Mouse (Mus musculus): ENCODE measurements around the gene Prr12.
A peak's percentile ranks its signal among the peaks of the same experiment; 100 is the strongest.
"Not testable (repeated sequence)": the region's sequence is repeated elsewhere in the genome, so short reads cannot be mapped to it uniquely, and the experiment has no call there.

The Prr12 gene

DNA sequence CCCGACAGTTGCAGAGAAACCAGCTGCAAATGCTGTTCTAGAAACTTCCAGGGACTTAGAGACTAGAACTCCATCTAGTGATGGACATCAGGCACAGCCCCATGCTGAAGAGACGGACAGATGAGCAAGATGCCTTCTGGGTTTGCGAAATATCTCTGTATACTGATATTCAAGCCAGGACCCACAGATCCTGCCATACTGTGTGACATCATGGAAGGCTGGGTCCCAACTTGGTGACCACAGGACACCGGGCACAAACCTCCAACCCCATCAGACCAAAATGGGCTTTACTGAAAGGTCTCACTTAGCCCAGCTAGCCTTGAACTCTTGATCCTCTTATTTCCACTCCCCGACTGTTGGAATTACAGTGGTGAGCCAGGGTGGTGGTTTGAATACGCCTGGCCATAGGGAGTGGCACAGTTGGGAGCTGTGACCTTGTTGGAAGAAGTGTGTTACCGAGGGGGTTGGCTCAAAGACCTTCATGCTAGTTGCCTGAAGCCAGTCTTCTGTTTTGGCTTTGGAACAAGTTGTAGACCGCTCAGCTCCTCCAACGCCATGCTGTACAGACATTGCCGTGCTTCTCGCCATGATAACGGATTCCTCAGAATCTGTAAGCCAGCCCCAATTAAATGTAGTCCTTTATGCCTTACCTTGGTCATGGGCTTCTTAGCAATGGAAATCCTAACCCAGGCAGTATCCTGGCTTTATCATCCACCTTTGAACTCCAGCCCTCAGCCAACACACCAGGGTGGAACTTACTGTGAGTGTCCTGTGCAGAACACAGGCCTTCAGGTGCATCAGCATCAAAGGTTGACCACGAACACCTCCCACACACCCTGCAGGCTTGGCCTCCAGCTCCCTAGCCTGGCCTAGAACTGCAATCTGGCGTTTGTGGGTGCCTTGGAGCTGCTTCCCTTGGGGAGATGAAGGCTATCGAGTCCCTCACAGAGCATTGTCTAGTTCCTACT is 28.1 kb downstream of the Prr12 start:
- DNase-seq (ENCODE audit: low spot score in 2 of 2) = no peak

DNA sequence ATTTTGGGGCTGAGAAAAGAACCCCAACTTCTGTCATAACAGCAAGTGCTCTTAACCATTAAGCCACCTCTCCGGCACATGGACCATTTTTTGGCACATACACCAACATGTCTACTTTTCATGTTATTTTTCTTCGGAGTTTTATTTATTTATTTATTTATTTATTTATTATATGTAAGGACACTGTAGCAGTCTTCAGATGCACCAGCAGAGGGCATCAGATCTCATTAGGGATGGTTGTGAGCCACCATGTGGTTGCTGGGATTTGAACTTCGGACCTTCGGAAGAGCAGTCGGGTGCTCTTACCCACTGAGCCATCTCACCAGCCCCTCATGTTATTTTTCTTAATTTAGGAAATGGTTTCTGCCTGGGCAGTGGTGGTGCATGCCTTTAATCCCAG is 29.0 kb downstream of the Prr12 start:
- not testable (repeated sequence) for DNase-seq (ENCODE audit: low spot score in 2 of 2)

GRCm38 (mm10) chr7:45020225-45020624 is 32.5 kb downstream of the Prr12 start:
- no peak for DNase-seq (ENCODE audit: low spot score in 2 of 2)

- no peak for DNase-seq (ENCODE audit: low spot score in 2 of 2)
Observed at GRCm38 (mm10) chr7:45019031-45019571, 33.6 kb downstream of the Prr12 start.

DNA sequence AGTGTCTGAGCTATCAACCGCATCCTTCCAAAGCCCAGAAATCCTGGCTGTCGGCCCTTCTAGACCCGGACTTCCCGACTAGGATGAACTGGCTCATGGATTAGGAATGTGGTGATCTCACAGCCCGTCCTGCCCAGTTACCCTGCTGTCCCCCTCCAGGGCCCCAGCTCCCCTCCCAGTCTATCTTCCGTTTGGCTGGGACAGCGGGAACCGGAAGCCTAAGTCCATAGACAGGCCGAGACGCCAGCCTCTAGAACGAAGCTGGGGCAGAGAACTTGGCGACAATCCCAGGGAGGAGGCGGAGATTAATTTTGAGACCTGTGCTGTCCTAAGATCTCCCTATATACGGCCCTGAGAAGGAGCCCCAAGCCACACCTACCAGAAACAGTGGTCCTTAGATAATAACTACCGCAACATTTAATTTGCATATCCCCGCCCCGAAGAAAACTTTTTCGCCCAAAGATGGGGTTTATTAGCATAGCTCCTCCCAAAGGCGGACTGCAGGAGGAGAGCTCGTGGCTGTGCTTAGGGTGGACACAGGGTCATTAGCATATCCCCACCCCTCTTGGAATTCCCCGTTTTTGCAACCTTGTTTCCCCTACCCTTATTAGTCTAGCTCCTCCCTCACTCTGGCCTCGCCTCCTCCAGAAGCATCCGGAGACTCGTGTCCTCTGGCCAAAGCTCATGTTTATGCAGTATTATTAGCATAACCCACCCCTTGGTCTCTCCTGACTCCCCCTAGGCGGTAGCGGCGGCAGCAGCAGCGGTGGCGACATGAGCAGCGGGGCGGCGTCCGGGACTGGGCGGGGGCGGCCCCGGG is 35.2 kb downstream of the Prr12 start, which contains the start of gene Rras:
Rras (plus strand) TSS at position 720 of the 820 bp plus-strand sequence.
- DNase-seq (ENCODE audit: low spot score in 2 of 2) = peak; percentile 98 to 99

- no peak for DNase-seq (ENCODE audit: low spot score in 2 of 2)
Observed at GRCm38 (mm10) chr7:45016761-45017160, 35.9 kb downstream of the Prr12 start.

- peak; percentile 99 to 100 for DNase-seq (ENCODE audit: low spot score in 2 of 2)
Observed at GRCm38 (mm10) chr7:45015957-45016612, 36.6 kb downstream of the Prr12 start, which contains the start of gene Scaf1. Gene Scaf1 (minus strand): TSS chr7:45016363.

DNA sequence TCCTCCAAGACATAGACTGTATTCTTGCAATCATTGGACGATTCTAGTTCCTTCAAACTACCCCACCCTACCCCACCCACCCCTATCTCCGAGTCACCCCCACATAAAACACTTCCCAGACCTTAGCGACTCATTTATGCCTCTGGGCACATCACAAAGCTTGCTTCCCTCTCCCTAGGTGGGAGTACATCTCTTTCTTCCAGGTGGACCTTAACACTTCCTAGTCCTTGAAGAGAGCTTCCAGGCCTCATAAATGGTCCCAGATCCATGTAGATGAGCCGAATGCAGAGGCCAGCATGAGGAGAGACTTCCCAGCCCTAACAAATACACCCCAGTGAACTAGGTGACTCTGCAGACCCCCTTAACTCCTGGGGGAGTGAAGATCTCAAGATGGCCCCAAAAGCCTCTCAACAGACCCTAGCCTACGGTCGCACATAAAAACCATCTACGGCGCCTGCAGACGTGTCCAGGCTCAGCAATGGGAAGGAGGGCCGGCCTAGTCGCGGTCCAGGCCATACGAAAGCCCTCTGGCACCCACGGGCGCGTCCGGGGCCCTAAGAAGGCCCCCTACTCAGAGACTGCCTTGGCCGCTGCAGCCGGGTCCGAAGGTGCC is 37.2 kb downstream of the Prr12 start:
- DNase-seq (ENCODE audit: low spot score in 2 of 2) = no peak

DNA sequence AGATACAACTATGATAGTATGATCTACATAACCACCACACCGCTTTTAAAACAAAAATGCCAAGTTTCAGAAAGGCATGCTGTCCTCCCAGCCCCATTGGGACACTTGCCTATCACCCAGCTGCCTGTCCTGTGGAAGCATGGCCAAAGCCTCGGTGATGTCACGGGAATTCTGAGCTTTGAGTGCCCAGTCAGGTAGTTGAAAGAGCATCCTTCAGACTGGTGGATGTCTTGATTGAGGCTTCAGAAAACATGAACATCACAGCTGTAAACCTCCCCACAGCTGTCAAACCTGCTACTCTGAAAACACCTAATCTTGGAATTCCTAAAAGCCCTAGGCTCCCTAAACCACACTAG is 38.6 kb downstream of the Prr12 start:
- no peak for DNase-seq (ENCODE audit: low spot score in 2 of 2)

DNA sequence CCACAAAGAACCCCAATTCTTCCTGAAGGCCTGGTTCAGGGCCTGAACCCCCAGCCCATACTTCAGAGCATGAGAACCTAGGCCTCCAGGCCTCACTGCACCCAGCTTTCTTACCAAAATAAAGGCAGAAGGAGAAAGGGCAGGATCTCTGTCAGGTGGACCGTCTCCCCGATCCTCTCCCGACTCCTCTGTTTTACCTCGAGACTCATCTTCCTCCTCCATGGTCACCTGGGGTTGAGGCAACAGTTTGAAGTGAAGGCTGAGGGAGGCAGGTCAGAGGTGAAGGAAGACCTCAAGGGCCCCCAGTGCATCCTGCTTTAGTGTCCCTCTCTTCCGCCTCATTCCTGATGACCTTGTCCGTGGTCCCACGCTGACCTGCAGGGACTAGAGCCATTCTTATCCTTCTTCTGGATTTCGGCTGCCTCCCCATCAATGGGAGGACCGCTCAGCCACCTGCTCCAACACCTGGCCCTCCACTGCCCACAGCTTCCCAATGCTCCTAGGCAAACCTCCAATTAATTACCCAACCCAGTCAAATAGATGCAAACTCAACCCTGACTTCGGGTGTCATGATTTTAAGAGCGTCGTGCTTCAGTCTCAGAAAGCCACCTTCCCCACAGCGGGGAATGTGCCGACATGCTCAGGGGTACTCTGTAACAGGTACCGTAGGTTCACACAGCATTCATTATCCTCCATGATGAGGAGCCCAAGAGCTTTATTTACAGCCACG is 39.1 kb downstream of the Prr12 start:
- DNase-seq (ENCODE audit: low spot score in 2 of 2) = no peak

GRCm38 (mm10) chr7:45012824-45013223 is 39.9 kb downstream of the Prr12 start:
- DNase-seq (ENCODE audit: low spot score in 2 of 2) = no peak

- DNase-seq (ENCODE audit: low spot score in 2 of 2) = no peak
Observed at GRCm38 (mm10) chr7:45012011-45012410, 40.7 kb downstream of the Prr12 start.

GRCm38 (mm10) chr7:45008411-45008810 is 44.3 kb downstream of the Prr12 start:
- DNase-seq (ENCODE audit: low spot score in 2 of 2) = no peak

- no peak for DNase-seq (ENCODE audit: low spot score in 2 of 2)
Observed at GRCm38 (mm10) chr7:45007846-45008245, 44.8 kb downstream of the Prr12 start.

DNA sequence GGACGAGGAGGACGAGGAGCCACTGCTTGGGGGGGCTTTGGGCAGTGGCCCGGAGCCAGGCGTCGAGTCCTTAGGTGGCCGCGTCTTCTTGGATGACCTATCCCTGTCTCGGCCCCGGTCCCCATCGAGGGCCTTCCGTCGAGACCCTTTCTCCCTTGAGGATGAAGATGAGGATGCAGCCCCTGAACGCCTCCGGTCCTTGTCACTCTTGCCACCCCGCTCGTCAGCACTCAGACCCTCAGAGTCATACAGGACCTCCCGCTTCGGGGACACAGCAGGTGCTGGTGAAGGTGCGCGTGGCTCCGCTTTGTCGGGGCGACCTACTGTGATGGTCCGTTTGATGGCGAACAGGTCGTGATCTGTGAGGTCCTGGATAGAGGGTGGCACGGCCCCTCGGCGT is 45.5 kb downstream of the Prr12 start:
- no peak for DNase-seq (ENCODE audit: low spot score in 2 of 2)

DNA sequence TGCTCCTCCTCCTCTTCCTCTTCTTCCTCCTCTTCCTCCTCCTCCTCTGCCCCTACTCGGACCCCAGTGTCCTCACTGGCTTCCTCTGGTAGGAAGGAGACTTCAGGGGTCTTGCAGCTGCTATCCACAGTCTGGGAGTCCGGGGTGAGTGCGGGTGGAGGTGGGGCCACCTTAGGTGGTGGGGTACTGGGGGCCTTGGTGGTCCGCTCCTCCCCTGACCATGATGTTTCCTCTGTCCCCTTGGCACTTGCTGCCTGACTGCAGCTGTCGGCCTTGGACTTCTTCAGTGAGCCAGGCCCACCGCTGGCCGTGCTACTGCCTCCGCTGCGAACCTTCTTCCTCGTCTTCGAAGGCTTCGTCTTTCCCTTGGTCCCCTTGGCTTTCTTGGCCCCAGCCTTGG is 46.2 kb downstream of the Prr12 start:
- no peak for DNase-seq (ENCODE audit: low spot score in 2 of 2)

DNA sequence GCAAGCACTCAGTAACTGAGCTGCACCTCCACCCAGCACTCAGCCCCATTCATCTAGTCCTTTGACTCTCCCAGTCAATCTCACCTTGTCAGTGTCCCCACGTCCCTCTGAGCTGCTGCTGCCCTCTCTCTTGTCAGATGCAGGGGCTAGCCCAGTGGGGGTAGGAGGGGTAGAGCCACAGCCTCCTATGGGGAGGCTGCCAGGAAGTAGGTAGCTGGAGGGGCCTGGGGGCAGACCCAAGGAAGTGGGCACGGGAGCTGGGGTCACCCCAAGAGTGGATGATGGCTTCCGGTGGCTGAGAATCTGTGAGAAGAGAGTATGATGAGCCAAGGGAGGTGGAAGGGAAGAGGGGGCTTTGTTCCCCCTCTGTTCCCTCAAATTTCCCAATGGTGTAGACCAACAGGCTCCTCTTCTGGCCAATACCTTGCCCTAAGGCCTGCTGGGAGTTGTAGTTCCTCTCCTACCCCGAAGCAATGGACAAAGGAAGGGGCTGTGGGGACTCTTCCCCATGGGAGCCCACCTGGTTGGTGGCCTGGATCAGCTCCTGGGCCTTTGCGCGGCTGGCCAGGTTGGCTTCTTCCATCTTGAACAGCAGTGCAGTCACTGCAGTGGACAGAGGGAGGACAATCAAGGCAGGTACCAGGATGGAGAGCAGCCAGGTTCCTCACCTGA is 47.2 kb downstream of the Prr12 start:
- DNase-seq (ENCODE audit: low spot score in 2 of 2) = no peak

DNA sequence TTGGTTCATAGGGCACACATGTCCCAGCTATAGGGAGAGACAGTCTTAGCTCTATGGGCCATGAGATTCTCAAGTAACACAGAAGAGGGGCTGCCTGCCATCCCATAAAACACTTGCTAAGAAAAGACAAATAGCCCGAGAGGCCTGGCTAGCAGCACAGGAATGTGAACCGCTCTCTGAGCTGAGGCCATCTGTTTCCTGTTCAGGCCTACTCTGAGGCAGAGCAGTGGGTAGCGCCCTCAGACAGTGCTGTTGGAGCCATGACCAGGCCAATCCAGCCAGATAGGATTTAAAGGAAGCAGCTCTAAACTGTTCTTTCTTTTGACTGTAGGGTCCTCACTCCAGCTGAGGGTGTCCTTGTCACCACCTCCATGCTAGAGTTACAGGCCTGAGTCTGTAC is 48.1 kb downstream of the Prr12 start:
- no peak for DNase-seq (ENCODE audit: low spot score in 2 of 2)

DNA sequence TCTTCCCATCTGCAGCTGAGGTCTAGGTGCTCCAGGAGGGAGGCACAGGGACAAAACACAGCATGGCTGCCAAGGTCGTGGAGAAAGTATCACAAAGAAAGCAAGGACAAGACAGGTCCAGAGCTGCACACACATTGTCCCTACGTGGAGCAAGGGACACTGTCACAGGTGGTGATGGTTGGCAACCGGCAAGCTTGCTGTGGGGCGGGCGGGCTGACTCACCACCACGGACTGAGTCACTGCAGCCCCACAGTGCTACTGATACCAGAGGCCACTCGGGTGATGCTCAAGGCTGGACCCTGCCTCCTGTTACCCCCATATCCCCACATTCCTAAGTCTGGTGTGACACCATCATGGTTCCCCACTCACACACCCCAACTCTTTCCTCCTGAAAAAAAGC is 50.2 kb downstream of the Prr12 start:
- no peak for DNase-seq (ENCODE audit: low spot score in 2 of 2)

- DNase-seq (ENCODE audit: low spot score in 2 of 2) = no peak
Observed at GRCm38 (mm10) chr7:45000539-45001114, 52.1 kb downstream of the Prr12 start.

Measured in spleen, postnatal 36 days (tissue).